Mouse (Mus musculus): ENCODE results near the gene Anapc11. TPM values are rescaled to one million over a fixed set of nuclear protein-coding genes. Genes with fewer than 3 reads are reported as not detected.

Anapc11 gene
- total and polyA plus RNA-seq, 2 experiments from 2014 or later, result 43.4 to 163 TPM

- Histone ChIP-seq H3K36me3 (replicated peaks; ENCODE audit: control insufficient read depth, insufficient read depth, low read length) (peaks cover 70% of the 10 kb centered on the region), H3K27me3 (ENCODE audit: control insufficient read depth, insufficient read depth, low read length) (no peaks in the 10 kb centered on the region), H3K9me3 (replicated peaks; ENCODE audit: control insufficient read depth, low read length) (0 out of 2 replicates have a peak, but pooled peaks cover 2% of the 10 kb centered on the region), H3K4me2 (ENCODE audit: low read depth, low read length) (no peak overlapping the region), H3K4me3 (ENCODE audit: low read depth, low read length) (no peak overlapping the region), H3K9ac (replicated peaks; ENCODE audit: low read depth, low read length) (no peak overlapping the region), H3K4me1 (ENCODE audit: control insufficient read depth, insufficient read depth) (no peaks in the 10 kb centered on the region), H3K27ac (ENCODE audit: low read depth) (no peak overlapping the region)
- TF ChIP-seq CTCF (IDR thresholded peaks at IDR 0.05; ENCODE audit: low read depth), result no peak
- TF ChIP-seq EP300 (IDR thresholded peaks at IDR 0.05; ENCODE audit: low read depth), result no peak
- WGBS, result 88% methylated on average over 13 of the region's 13 CpGs
- no peak for ATAC-seq (ENCODE audit: insufficient read depth, low read depth)
- DNase-seq (ENCODE audit: low spot score), result no peak
These were observed 37.1 kb upstream of the Anapc11 start for GRCm38 (mm10) chr11:120560952-120561728.

GRCm38 (mm10) chr11:120562949-120563348, 35.3 kb upstream of the Anapc11 start:
- no peak for DNase-seq (ENCODE audit: low spot score)
- H3K27me3 ChIP-seq (ENCODE audit: control insufficient read depth, insufficient read depth, low read length), result no peaks in the 10 kb centered on the region
- no peak overlapping the region for H3K4me2 ChIP-seq (ENCODE audit: low read depth, low read length)
- WGBS, result 91% methylated on average over 13 of the region's 13 CpGs
- ATAC-seq (ENCODE audit: insufficient read depth, low read depth), result no peak
- H3K27ac ChIP-seq (ENCODE audit: low read depth), result no peak overlapping the region
- no peaks in the 10 kb centered on the region for H3K9me3 ChIP-seq (replicated peaks; ENCODE audit: control insufficient read depth, low read length)
- no peak overlapping the region for H3K9ac ChIP-seq (replicated peaks; ENCODE audit: low read depth, low read length)
- TF ChIP-seq CTCF (IDR thresholded peaks at IDR 0.05; ENCODE audit: low read depth), result no peak
- no peak for TF ChIP-seq EP300 (IDR thresholded peaks at IDR 0.05; ENCODE audit: low read depth)
- no peaks in the 10 kb centered on the region for H3K4me1 ChIP-seq (ENCODE audit: control insufficient read depth, insufficient read depth)
- no peak overlapping the region for H3K4me3 ChIP-seq (ENCODE audit: low read depth, low read length)
- peaks cover 88% of the 10 kb centered on the region for H3K36me3 ChIP-seq (replicated peaks; ENCODE audit: control insufficient read depth, insufficient read depth, low read length)

GRCm38 (mm10) chr11:120565114-120565513, 33.1 kb upstream of the Anapc11 start:
- Histone ChIP-seq H3K36me3 (replicated peaks; ENCODE audit: control insufficient read depth, insufficient read depth, low read length) (peaks cover 91% of the 10 kb centered on the region), H3K4me1 (ENCODE audit: control insufficient read depth, insufficient read depth) (no peaks in the 10 kb centered on the region), H3K9ac (replicated peaks; ENCODE audit: low read depth, low read length) (no peak overlapping the region), H3K4me3 (ENCODE audit: low read depth, low read length) (no peak overlapping the region), H3K27ac (ENCODE audit: low read depth) (no peak overlapping the region), H3K9me3 (replicated peaks; ENCODE audit: control insufficient read depth, low read length) (no peaks in the 10 kb centered on the region), H3K4me2 (ENCODE audit: low read depth, low read length) (no peak overlapping the region), H3K27me3 (ENCODE audit: control insufficient read depth, insufficient read depth, low read length) (no peaks in the 10 kb centered on the region)
- DNase-seq (ENCODE audit: low spot score), result no peak
- 81% methylated on average over 9 of the region's 9 CpGs for WGBS
- no peak for ATAC-seq (ENCODE audit: insufficient read depth, low read depth)
- TF ChIP-seq CTCF (IDR thresholded peaks at IDR 0.05; ENCODE audit: low read depth), result no peak
- TF ChIP-seq EP300 (IDR thresholded peaks at IDR 0.05; ENCODE audit: low read depth), result no peak

- 86% methylated on average over 6 of the region's 6 CpGs for WGBS
- H3K36me3 ChIP-seq (replicated peaks; ENCODE audit: control insufficient read depth, insufficient read depth, low read length), result peaks cover 73% of the 10 kb centered on the region
- no peaks in the 10 kb centered on the region for H3K9me3 ChIP-seq (replicated peaks; ENCODE audit: control insufficient read depth, low read length)
- no peak overlapping the region for H3K4me2 ChIP-seq (ENCODE audit: low read depth, low read length)
- peaks cover 13% of the 10 kb centered on the region for H3K4me1 ChIP-seq (ENCODE audit: control insufficient read depth, insufficient read depth)
- H3K27me3 ChIP-seq (ENCODE audit: control insufficient read depth, insufficient read depth, low read length), result no peaks in the 10 kb centered on the region
- no peak for DNase-seq (ENCODE audit: low spot score)
- no peak for TF ChIP-seq EP300 (IDR thresholded peaks at IDR 0.05; ENCODE audit: low read depth)
- TF ChIP-seq CTCF (IDR thresholded peaks at IDR 0.05; ENCODE audit: low read depth), result no peak
- no peak overlapping the region for H3K27ac ChIP-seq (ENCODE audit: low read depth)
- no peak overlapping the region for H3K9ac ChIP-seq (replicated peaks; ENCODE audit: low read depth, low read length)
- H3K4me3 ChIP-seq (ENCODE audit: low read depth, low read length), result no peak overlapping the region
- ATAC-seq (ENCODE audit: insufficient read depth, low read depth), result no peak
These were observed 29.9 kb upstream of the Anapc11 start for GRCm38 (mm10) chr11:120568324-120568723.

- DNase-seq (ENCODE audit: low spot score) (no peak), ATAC-seq (ENCODE audit: insufficient read depth, low read depth) (no peak)
- Histone ChIP-seq H3K36me3 (replicated peaks; ENCODE audit: control insufficient read depth, insufficient read depth, low read length) (peaks cover 45% of the 10 kb centered on the region), H3K4me1 (ENCODE audit: control insufficient read depth, insufficient read depth) (peaks cover 26% of the 10 kb centered on the region), H3K9me3 (replicated peaks; ENCODE audit: control insufficient read depth, low read length) (no peaks in the 10 kb centered on the region), H3K4me2 (ENCODE audit: low read depth, low read length) (peak overlapping the region; percentile 67), H3K27ac (ENCODE audit: low read depth) (no peak overlapping the region), H3K9ac (replicated peaks; ENCODE audit: low read depth, low read length) (no peak overlapping the region), H3K27me3 (ENCODE audit: control insufficient read depth, insufficient read depth, low read length) (no peaks in the 10 kb centered on the region), H3K4me3 (ENCODE audit: low read depth, low read length) (peak overlapping the region; percentile 82; the same call in 1 of the 2 replicates)
- WGBS, result 49% methylated on average over 3 of the region's 3 CpGs
- TF ChIP-seq EP300 (IDR thresholded peaks at IDR 0.05; ENCODE audit: low read depth) (no peak), CTCF (IDR thresholded peaks at IDR 0.05; ENCODE audit: low read depth) (no peak)
These were observed 27.1 kb upstream of the Anapc11 start for GRCm38 (mm10) chr11:120571122-120571521.
